Mouse (Mus musculus) neural tube, embryonic 12.5 days (tissue): ENCODE measurements at regions not wholly inside any gene's neighbourhood (a gene's known extent, or its start where the extent isn't known, plus 50 kb on each side); places are given as distances from the start of the nearest gene placed in this dataset.
"Not testable (repeated sequence)": the region's sequence is repeated elsewhere in the genome, so short reads cannot be mapped to it uniquely, and the experiment has no call there.

Experiments
- ATAC-seq: fragments of 200-750 bp; cut with Nextera tagmentation; 2 replicates; pipeline ENCODE4 v1.8.0; 2017; ENCODE audit warnings: low read depth, mild to moderate bottlenecking, moderate TSS enrichment, moderate library complexity; ENCODE audit not compliant: low FRiP score
- H3K27ac ChIP-seq: fragments of 300-500 bp; sonication (generic); 2 replicates; pipeline ENCODE4 v1.5.1; 2016
- H3K27me3 ChIP-seq: fragments of 300-500 bp; sonication (generic); replicated peaks from 2 replicates; pipeline ENCODE4 v1.6.1; 2016; ENCODE audit warnings: mild to moderate bottlenecking
- H3K36me3 ChIP-seq: fragments of 300-500 bp; sonication (generic); 2 replicates; pipeline ENCODE4 v1.6.1; 2016; ENCODE audit warnings: mild to moderate bottlenecking
- H3K4me1 ChIP-seq: fragments of 300-500 bp; sonication (generic); 2 replicates; pipeline ENCODE4 v1.6.1; 2016
- H3K4me2 ChIP-seq: fragments of 300-500 bp; sonication (generic); replicated peaks from 2 replicates; pipeline ENCODE4 v1.6.1; 2016; ENCODE audit warnings: mild to moderate bottlenecking
- H3K4me3 ChIP-seq: fragments of 300-500 bp; sonication (generic); 2 replicates; pipeline ENCODE4 v1.5.1; 2016
- H3K9ac ChIP-seq: fragments of 300-500 bp; sonication (generic); 2 replicates; pipeline ENCODE4 v1.6.1; 2016; ENCODE audit warnings: mild to moderate bottlenecking
- H3K9me3 ChIP-seq: fragments of 300-500 bp; sonication (generic); 2 replicates; pipeline ENCODE4 v1.6.1; 2016; ENCODE audit warnings: mild to moderate bottlenecking
- WGBS: fragments of 180-500 bp; shearing (Covaris S2); methylation state at CpG from one replicate; pipeline ENCODE4 v1.1.7; 2016; 5-methylcytosine and 5-hydroxymethylcytosine counted together

DNA sequence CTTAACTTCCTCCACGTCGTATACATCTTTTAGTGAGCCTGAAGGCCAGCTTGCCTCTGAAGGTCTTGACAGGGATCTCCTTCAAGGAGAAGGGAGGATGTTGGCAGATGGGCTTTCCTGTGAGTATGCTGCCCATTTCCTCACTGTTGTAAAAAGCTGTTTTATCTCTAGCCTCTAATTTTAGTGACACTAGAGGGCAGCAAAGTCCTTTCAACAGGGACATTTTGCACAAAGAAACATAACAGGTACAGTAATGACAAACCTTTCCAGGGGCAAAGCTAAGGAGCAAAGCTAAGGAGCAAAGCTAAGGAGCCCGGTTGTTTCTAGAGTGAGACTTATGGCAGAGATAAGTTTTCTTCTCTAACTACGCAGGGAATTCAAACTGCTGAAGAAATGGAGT is 59.0 kb upstream of the Kbtbd8 start:
- ATAC-seq, result no peak
- Histone ChIP-seq H3K36me3 (no peaks in the 10 kb centered on the region), H3K9me3 (no peaks in the 10 kb centered on the region), H3K4me1 (no peaks in the 10 kb centered on the region), H3K27ac (no peak overlapping the region), H3K9ac (no peak overlapping the region), H3K4me3 (no peak overlapping the region), H3K27me3 (no peaks in the 10 kb centered on the region), H3K4me2 (no peak overlapping the region)
- 51% methylated on average over 4 of the region's 4 CpGs for WGBS

- no peaks in the 10 kb centered on the region for H3K9me3 ChIP-seq
- no peak overlapping the region for H3K4me3 ChIP-seq
- H3K36me3 ChIP-seq, result no peaks in the 10 kb centered on the region
- H3K27ac ChIP-seq, result no peak overlapping the region
- no peak overlapping the region for H3K4me2 ChIP-seq
- no peaks in the 10 kb centered on the region for H3K4me1 ChIP-seq
- 95% methylated on average over 2 of the region's 2 CpGs for WGBS
- no peak for ATAC-seq
- no peaks in the 10 kb centered on the region; the same call in 1 of the 2 replicates for H3K27me3 ChIP-seq
- no peak overlapping the region for H3K9ac ChIP-seq
Measured at GRCm38 (mm10) chr6:95056222-95056621, 60.8 kb upstream of the Kbtbd8 start.

DNA sequence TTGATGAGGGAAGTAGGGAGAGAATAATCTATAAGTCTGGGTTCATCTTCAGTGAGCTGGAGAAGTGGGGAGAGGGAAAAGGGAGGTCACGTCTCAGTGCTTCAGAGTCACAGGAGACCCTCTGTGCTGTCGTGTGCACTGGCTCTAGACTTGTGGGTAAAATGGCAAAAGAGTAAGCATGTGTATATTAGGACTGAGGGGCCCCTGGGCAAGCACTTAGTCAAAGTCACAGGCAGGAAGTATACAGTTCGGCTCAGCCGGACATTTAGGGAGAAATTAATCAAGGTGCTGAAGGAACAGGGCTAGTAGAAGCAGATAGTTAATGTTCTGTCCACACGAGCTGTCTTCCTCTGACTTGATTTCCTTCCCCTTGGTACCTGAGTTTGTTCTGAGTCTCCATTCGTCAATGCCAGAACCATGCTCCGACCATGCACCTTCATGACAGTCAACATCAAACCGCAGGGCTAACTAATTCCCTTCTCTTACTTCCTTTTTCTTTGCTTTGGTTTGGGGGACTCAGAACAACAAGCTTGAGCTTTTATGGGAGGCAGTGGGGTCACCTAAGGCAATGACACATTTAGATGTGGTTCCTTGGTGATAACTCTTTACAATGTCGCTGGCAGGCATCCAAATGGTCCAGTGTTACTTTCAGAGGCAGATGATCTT is 63.2 kb upstream of the Kbtbd8 start:
- 73% methylated on average over 9 of the region's 9 CpGs for WGBS
- H3K9me3 ChIP-seq, result no peaks in the 10 kb centered on the region
- H3K27ac ChIP-seq, result no peak overlapping the region
- H3K4me3 ChIP-seq, result no peak overlapping the region
- H3K36me3 ChIP-seq, result no peaks in the 10 kb centered on the region
- H3K9ac ChIP-seq, result no peak overlapping the region
- no peak for ATAC-seq
- H3K4me1 ChIP-seq, result no peaks in the 10 kb centered on the region
- no peaks in the 10 kb centered on the region; the same call in 1 of the 2 replicates for H3K27me3 ChIP-seq
- H3K4me2 ChIP-seq, result no peak overlapping the region

GRCm38 (mm10) chr6:95041351-95041750 is 75.7 kb upstream of the Kbtbd8 start:
- not testable (repeated sequence) for H3K27me3 ChIP-seq, H3K4me3 ChIP-seq, H3K4me1 ChIP-seq, H3K36me3 ChIP-seq, H3K27ac ChIP-seq, H3K9me3 ChIP-seq, H3K9ac ChIP-seq, H3K4me2 ChIP-seq, ATAC-seq
- WGBS, result 27% methylated on average over 8 of the region's 10 CpGs

- H3K27ac ChIP-seq, result no peak overlapping the region
- no peak overlapping the region for H3K9ac ChIP-seq
- H3K4me1 ChIP-seq, result peaks cover 14% of the 10 kb centered on the region
- ATAC-seq, result peak; percentile 70
- H3K4me3 ChIP-seq, result no peak overlapping the region
- no peak overlapping the region for H3K4me2 ChIP-seq
- WGBS, result 15% methylated on average over 4 of the region's 4 CpGs
- no peaks in the 10 kb centered on the region for H3K27me3 ChIP-seq
- no peaks in the 10 kb centered on the region for H3K9me3 ChIP-seq
- H3K36me3 ChIP-seq, result no peaks in the 10 kb centered on the region
Measured at GRCm38 (mm10) chr6:95024239-95024638, 92.8 kb upstream of the Kbtbd8 start.

DNA sequence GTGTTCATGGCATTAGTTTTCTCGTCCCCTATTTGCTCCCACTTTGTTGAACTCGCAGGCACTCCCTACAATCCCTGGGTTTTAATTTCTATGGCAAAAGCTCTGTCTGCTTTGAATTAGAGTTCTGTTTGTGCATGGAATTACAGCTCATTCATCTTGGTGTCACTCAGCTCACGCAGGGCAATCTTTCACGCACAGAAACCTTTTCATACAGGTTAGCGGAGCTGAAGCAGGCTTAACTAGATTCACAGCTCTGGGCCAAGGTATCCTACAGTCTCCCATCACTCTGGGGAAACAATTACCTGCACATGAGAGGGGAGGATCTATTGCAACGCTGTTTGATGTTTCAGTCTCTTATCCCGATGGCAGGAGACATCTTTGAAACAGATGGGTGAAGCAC is 95.3 kb upstream of the Kbtbd8 start:
- WGBS, result 31% methylated on average over 7 of the region's 7 CpGs
- no peak overlapping the region for H3K9ac ChIP-seq
- no peak overlapping the region for H3K27ac ChIP-seq
- H3K9me3 ChIP-seq, result no peaks in the 10 kb centered on the region
- H3K27me3 ChIP-seq, result no peaks in the 10 kb centered on the region
- no peak for ATAC-seq
- no peak overlapping the region for H3K4me3 ChIP-seq
- H3K4me2 ChIP-seq, result no peak overlapping the region
- no peaks in the 10 kb centered on the region for H3K36me3 ChIP-seq
- peaks cover 24% of the 10 kb centered on the region for H3K4me1 ChIP-seq

GRCm38 (mm10) chr6:95017911-95018310 is 99.1 kb upstream of the Kbtbd8 start:
- Histone ChIP-seq H3K9me3 (no peaks in the 10 kb centered on the region), H3K4me2 (no peak overlapping the region), H3K9ac (no peak overlapping the region), H3K27ac (no peak overlapping the region), H3K4me1 (peaks cover 20% of the 10 kb centered on the region), H3K4me3 (no peak overlapping the region), H3K27me3 (no peaks in the 10 kb centered on the region), H3K36me3 (no peaks in the 10 kb centered on the region)
- WGBS, result 34% methylated on average over 4 of the region's 4 CpGs
- ATAC-seq, result no peak

DNA sequence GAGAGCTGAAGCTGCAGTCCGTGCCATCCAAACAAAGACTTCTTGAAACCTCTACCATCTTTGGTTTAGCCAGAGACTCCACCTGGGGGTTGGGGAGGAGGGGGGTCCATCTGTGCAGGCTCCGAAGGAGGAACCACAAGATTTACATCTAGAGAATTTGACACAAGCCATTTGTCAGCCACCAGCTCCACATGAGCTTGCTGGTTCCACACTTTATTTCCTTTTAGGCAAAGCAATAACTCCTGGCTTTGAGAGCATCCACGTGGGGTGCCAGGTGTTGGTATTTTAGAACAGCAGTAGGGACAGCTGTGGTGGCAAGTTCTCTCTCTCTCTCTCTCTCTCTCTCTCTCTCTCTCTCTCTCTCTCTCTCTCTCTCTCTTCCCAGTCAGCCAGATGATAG is 99.6 kb upstream of the Kbtbd8 start:
- Histone ChIP-seq H3K4me3 (no peak overlapping the region), H3K9ac (no peak overlapping the region), H3K27ac (no peak overlapping the region), H3K36me3 (no peaks in the 10 kb centered on the region), H3K27me3 (no peaks in the 10 kb centered on the region), H3K4me2 (no peak overlapping the region), H3K4me1 (peaks cover 21% of the 10 kb centered on the region), H3K9me3 (no peaks in the 10 kb centered on the region)
- ATAC-seq, result no peak
- WGBS, result 37% methylated on average over 3 of the region's 3 CpGs

- Histone ChIP-seq H3K4me1 (peaks cover 14% of the 10 kb centered on the region), H3K4me2 (no peak overlapping the region), H3K9ac (no peak overlapping the region), H3K27ac (no peak overlapping the region), H3K36me3 (no peaks in the 10 kb centered on the region), H3K4me3 (no peak overlapping the region), H3K9me3 (no peaks in the 10 kb centered on the region), H3K27me3 (no peaks in the 10 kb centered on the region)
- ATAC-seq, result no peak
- WGBS, result 22% methylated on average over 5 of the region's 5 CpGs
Measured at GRCm38 (mm10) chr6:95013096-95013495, 103.9 kb upstream of the Kbtbd8 start.

- Histone ChIP-seq H3K4me1 (no peaks in the 10 kb centered on the region), H3K36me3 (no peaks in the 10 kb centered on the region), H3K27me3 (no peaks in the 10 kb centered on the region), H3K4me2 (no peak overlapping the region), H3K9ac (no peak overlapping the region), H3K9me3 (no peaks in the 10 kb centered on the region), H3K27ac (no peak overlapping the region), H3K4me3 (no peak overlapping the region)
- 82% methylated on average over 2 of the region's 2 CpGs for WGBS
- ATAC-seq, result no peak
Measured at GRCm38 (mm10) chr6:95006485-95006884, 110.6 kb upstream of the Kbtbd8 start.

DNA sequence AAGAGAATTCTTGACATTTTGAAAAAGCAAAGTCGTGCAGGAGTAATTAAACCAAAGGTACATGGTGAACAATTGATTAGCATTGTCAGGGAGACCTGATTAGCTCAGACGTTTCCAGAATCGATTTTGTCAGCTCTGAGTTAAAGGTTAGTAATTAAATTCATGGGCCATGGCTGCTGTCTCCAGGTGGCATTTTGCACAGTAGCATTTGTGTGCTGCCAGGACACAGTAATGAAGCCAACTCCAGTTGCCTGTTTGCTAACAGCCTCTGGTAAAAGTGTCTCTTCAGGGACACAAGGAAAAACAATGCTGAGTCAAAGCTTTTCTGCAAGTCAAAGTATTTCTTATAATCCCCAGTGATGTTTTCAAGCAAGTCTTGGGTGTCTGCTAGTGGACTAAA is 113.3 kb upstream of the Kbtbd8 start:
- no peaks in the 10 kb centered on the region for H3K9me3 ChIP-seq
- H3K9ac ChIP-seq, result no peak overlapping the region
- no peaks in the 10 kb centered on the region for H3K4me1 ChIP-seq
- H3K27me3 ChIP-seq, result no peaks in the 10 kb centered on the region
- no peak overlapping the region for H3K27ac ChIP-seq
- H3K4me3 ChIP-seq, result no peak overlapping the region
- WGBS, result 29% methylated on average over 3 of the region's 3 CpGs
- H3K36me3 ChIP-seq, result no peaks in the 10 kb centered on the region
- no peak overlapping the region for H3K4me2 ChIP-seq
- no peak for ATAC-seq

- ATAC-seq, result no peak
- H3K4me3 ChIP-seq, result no peak overlapping the region
- H3K36me3 ChIP-seq, result no peaks in the 10 kb centered on the region
- no peaks in the 10 kb centered on the region for H3K9me3 ChIP-seq
- no peaks in the 10 kb centered on the region for H3K27me3 ChIP-seq
- no peak overlapping the region for H3K4me2 ChIP-seq
- H3K27ac ChIP-seq, result no peak overlapping the region
- WGBS, result 83% methylated on average over 4 of the region's 4 CpGs
- no peak overlapping the region for H3K9ac ChIP-seq
- H3K4me1 ChIP-seq, result no peaks in the 10 kb centered on the region
Measured at GRCm38 (mm10) chr6:94999562-94999961, 117.5 kb upstream of the Kbtbd8 start.

DNA sequence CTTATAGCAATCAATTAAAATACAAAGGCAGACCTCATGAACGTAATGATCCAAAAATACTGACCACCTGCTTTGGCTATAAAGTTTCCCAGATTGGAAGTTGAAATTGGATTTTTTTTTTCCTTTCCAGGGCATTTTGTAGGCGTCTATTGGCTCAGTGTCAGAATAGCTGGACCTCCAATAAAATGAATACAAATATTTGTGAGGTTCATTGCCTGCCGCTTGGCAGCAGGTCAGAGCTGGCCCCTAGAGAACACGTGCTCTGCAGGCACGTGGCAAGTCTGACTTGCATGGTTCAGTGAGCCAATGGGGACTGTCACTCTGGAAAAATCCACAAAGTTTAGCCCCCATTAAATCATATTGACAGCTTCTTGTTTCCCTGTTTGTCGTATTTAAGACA is 118.0 kb upstream of the Kbtbd8 start:
- Histone ChIP-seq H3K4me1 (no peaks in the 10 kb centered on the region), H3K4me2 (no peak overlapping the region), H3K36me3 (no peaks in the 10 kb centered on the region), H3K27ac (no peak overlapping the region), H3K9me3 (no peaks in the 10 kb centered on the region), H3K4me3 (no peak overlapping the region), H3K9ac (no peak overlapping the region), H3K27me3 (no peaks in the 10 kb centered on the region)
- ATAC-seq, result no peak
- 54% methylated on average over 6 of the region's 6 CpGs for WGBS
